Mouse (Mus musculus) cerebellum, postnatal 36 days (tissue): ENCODE measurements at regions not wholly inside any gene's neighbourhood (a gene's known extent, or its start where the extent isn't known, plus 50 kb on each side); places are given as distances from the start of the nearest gene placed in this dataset.

Experiments used
- DNase-seq, 2 experiments: peaks; one replicate each; pipeline ENCODE4 v3.0.0; 2021 to 2022; ENCODE audit warnings: mixed read lengths in 2 of 2

GRCm38 (mm10) chr10:50073185-50073980 is 284.8 kb upstream of the Grik2 start:
- DNase-seq: no peak

GRCm38 (mm10) chr10:50071857-50072256 is 283.3 kb upstream of the Grik2 start:
- no peak for DNase-seq

- peak; percentile 49 to 65 for DNase-seq
These were observed 274.8 kb upstream of the Grik2 start for GRCm38 (mm10) chr10:50063392-50063791.

GRCm38 (mm10) chr10:50062716-50063115 is 274.1 kb upstream of the Grik2 start:
- peak; percentile 37 to 56 for DNase-seq
